Mouse (Mus musculus): ENCODE measurements around the gene Paqr7. TPM values are rescaled to one million over a fixed set of nuclear protein-coding genes. Genes with fewer than 3 reads are reported as not detected.
A peak's percentile ranks its signal among the peaks of the same experiment; 100 is the strongest.

Gene Paqr7
- polyA plus RNA-seq, 1 experiment from 2014 or later = 4.4 TPM

GRCm38 (mm10) chr4:134543261-134543660, 46.8 kb downstream of the Paqr7 start:
- Histone ChIP-seq H3K36me3 (ENCODE audit: insufficient read depth, low read length) (peaks cover 60% of the 10 kb centered on the region), H3K4me2 (replicated peaks; ENCODE audit: low read depth, low read length) (no peak overlapping the region), H3K4me3 (ENCODE audit: low read length) (no peak overlapping the region), H3K9ac (replicated peaks; ENCODE audit: low read length) (no peak overlapping the region), H3K27ac (ENCODE audit: low read length) (no peak overlapping the region), H3K27me3 (ENCODE audit: insufficient read depth, low read length) (no peaks in the 10 kb centered on the region), H3K9me3 (ENCODE audit: low read length) (no peaks in the 10 kb centered on the region), H3K4me1 (ENCODE audit: insufficient read depth, low read length) (peaks cover 13% of the 10 kb centered on the region)
- 4% methylated on average over 5 of the region's 5 CpGs for WGBS
- ATAC-seq (ENCODE audit: low FRiP score, low TSS enrichment) = peak; percentile 65

GRCm38 (mm10) chr4:134546814-134547705, 50.6 kb downstream of the Paqr7 start:
- H3K4me3 ChIP-seq (ENCODE audit: low read length) = no peak overlapping the region
- H3K36me3 ChIP-seq (ENCODE audit: insufficient read depth, low read length) = peaks cover 47% of the 10 kb centered on the region
- 0 out of 2 replicates have a peak overlapping the region, but pooled peaks have one; percentile 6 for H3K27ac ChIP-seq (ENCODE audit: low read length)
- H3K4me2 ChIP-seq (replicated peaks; ENCODE audit: low read depth, low read length) = no peak overlapping the region
- peaks cover 23% of the 10 kb centered on the region for H3K4me1 ChIP-seq (ENCODE audit: insufficient read depth, low read length)
- ATAC-seq (ENCODE audit: low FRiP score, low TSS enrichment) = no peak
- no peak overlapping the region for H3K9ac ChIP-seq (replicated peaks; ENCODE audit: low read length)
- H3K9me3 ChIP-seq (ENCODE audit: low read length) = peaks cover 10% of the 10 kb centered on the region; the same call in 1 of the 2 replicates
- H3K27me3 ChIP-seq (ENCODE audit: insufficient read depth, low read length) = no peaks in the 10 kb centered on the region
- 52% methylated on average over 9 of the region's 9 CpGs for WGBS

- WGBS = 61% methylated on average over 18 of the region's 18 CpGs
- no peak for ATAC-seq (ENCODE audit: low FRiP score, low TSS enrichment)
These were observed 51.9 kb downstream of the Paqr7 start for GRCm38 (mm10) chr4:134548169-134548938.

GRCm38 (mm10) chr4:134549899-134550298, 53.4 kb downstream of the Paqr7 start:
- no peak overlapping the region for H3K27ac ChIP-seq (ENCODE audit: low read length)

More at GRCm38 (mm10) chr4:134548169-134548938, 51.9 kb downstream of the Paqr7 start:
- no peaks in the 10 kb centered on the region for H3K27me3 ChIP-seq (ENCODE audit: insufficient read depth, low read length)
- peaks cover 37% of the 10 kb centered on the region for H3K36me3 ChIP-seq (ENCODE audit: insufficient read depth, low read length)
- H3K27ac ChIP-seq (ENCODE audit: low read length) = no peak overlapping the region
- H3K9ac ChIP-seq (replicated peaks; ENCODE audit: low read length) = no peak overlapping the region
- peaks cover 27% of the 10 kb centered on the region for H3K4me1 ChIP-seq (ENCODE audit: insufficient read depth, low read length)
- H3K9me3 ChIP-seq (ENCODE audit: low read length) = peaks cover 10% of the 10 kb centered on the region; the same call in 1 of the 2 replicates
- H3K4me3 ChIP-seq (ENCODE audit: low read length) = no peak overlapping the region
- H3K4me2 ChIP-seq (replicated peaks; ENCODE audit: low read depth, low read length) = no peak overlapping the region

GRCm38 (mm10) chr4:134551494-134552316, 55.2 kb downstream of the Paqr7 start, which contains the start of gene Selenon:
Selenon (minus strand) TSS chr4:134552166.
- WGBS = under 1% methylated on average over 48 of the region's 67 CpGs
- Histone ChIP-seq H3K27me3 (ENCODE audit: insufficient read depth, low read length) (no peaks in the 10 kb centered on the region), H3K4me2 (replicated peaks; ENCODE audit: low read depth, low read length) (peak within 1 kb of the TSS; percentile 75), H3K9me3 (ENCODE audit: low read length) (peaks cover 10% of the 10 kb centered on the region; the same call in 1 of the 2 replicates), H3K27ac (ENCODE audit: low read length) (peak within 1 kb of the TSS; percentile 86), H3K4me3 (ENCODE audit: low read length) (peak within 1 kb of the TSS; percentile 80), H3K4me1 (ENCODE audit: insufficient read depth, low read length) (peaks cover 27% of the 10 kb centered on the region), H3K36me3 (ENCODE audit: insufficient read depth, low read length) (peaks cover 24% of the 10 kb centered on the region), H3K9ac (replicated peaks; ENCODE audit: low read length) (peak within 1 kb of the TSS; percentile 98)
- ATAC-seq (ENCODE audit: low FRiP score, low TSS enrichment) = peak; percentile 94

More at GRCm38 (mm10) chr4:134549899-134550298, 53.4 kb downstream of the Paqr7 start:
- no peaks in the 10 kb centered on the region for H3K27me3 ChIP-seq (ENCODE audit: insufficient read depth, low read length)
- H3K9me3 ChIP-seq (ENCODE audit: low read length) = peaks cover 10% of the 10 kb centered on the region; the same call in 1 of the 2 replicates
- peaks cover 27% of the 10 kb centered on the region for H3K4me1 ChIP-seq (ENCODE audit: insufficient read depth, low read length)
- peaks cover 29% of the 10 kb centered on the region for H3K36me3 ChIP-seq (ENCODE audit: insufficient read depth, low read length)
- 99% methylated on average over 8 of the region's 8 CpGs for WGBS
- H3K4me3 ChIP-seq (ENCODE audit: low read length) = no peak overlapping the region
- no peak overlapping the region for H3K4me2 ChIP-seq (replicated peaks; ENCODE audit: low read depth, low read length)
- H3K9ac ChIP-seq (replicated peaks; ENCODE audit: low read length) = no peak overlapping the region
- ATAC-seq (ENCODE audit: low FRiP score, low TSS enrichment) = no peak

GRCm38 (mm10) chr4:134553631-134554030, 57.1 kb downstream of the Paqr7 start:
- no peak for ATAC-seq (ENCODE audit: low FRiP score, low TSS enrichment)
- Histone ChIP-seq H3K36me3 (ENCODE audit: insufficient read depth, low read length) (peaks cover 15% of the 10 kb centered on the region), H3K4me2 (replicated peaks; ENCODE audit: low read depth, low read length) (no peak overlapping the region), H3K4me1 (ENCODE audit: insufficient read depth, low read length) (peaks cover 19% of the 10 kb centered on the region), H3K27me3 (ENCODE audit: insufficient read depth, low read length) (no peaks in the 10 kb centered on the region), H3K9ac (replicated peaks; ENCODE audit: low read length) (no peak overlapping the region), H3K9me3 (ENCODE audit: low read length) (peaks cover 10% of the 10 kb centered on the region; the same call in 1 of the 2 replicates), H3K27ac (ENCODE audit: low read length) (no peak overlapping the region), H3K4me3 (ENCODE audit: low read length) (no peak overlapping the region)
- WGBS = 77% methylated on average over 1 of the region's 1 CpGs

- Histone ChIP-seq H3K27ac (ENCODE audit: low read length) (no peak overlapping the region), H3K36me3 (ENCODE audit: insufficient read depth, low read length) (no peaks in the 10 kb centered on the region), H3K9me3 (ENCODE audit: low read length) (no peaks in the 10 kb centered on the region), H3K4me1 (ENCODE audit: insufficient read depth, low read length) (peaks cover 14% of the 10 kb centered on the region), H3K9ac (replicated peaks; ENCODE audit: low read length) (no peak overlapping the region), H3K4me3 (ENCODE audit: low read length) (no peak overlapping the region), H3K27me3 (ENCODE audit: insufficient read depth, low read length) (no peaks in the 10 kb centered on the region), H3K4me2 (replicated peaks; ENCODE audit: low read depth, low read length) (no peak overlapping the region)
- WGBS = 54% methylated on average over 8 of the region's 8 CpGs
- no peak for ATAC-seq (ENCODE audit: low FRiP score, low TSS enrichment)
These were observed 59.6 kb downstream of the Paqr7 start for GRCm38 (mm10) chr4:134555956-134556580.

- Histone ChIP-seq H3K9ac (replicated peaks; ENCODE audit: low read length) (no peak overlapping the region), H3K4me3 (ENCODE audit: low read length) (no peak overlapping the region), H3K9me3 (ENCODE audit: low read length) (no peaks in the 10 kb centered on the region), H3K36me3 (ENCODE audit: insufficient read depth, low read length) (no peaks in the 10 kb centered on the region), H3K4me1 (ENCODE audit: insufficient read depth, low read length) (peaks cover 5% of the 10 kb centered on the region; the same call in 1 of the 2 replicates), H3K27me3 (ENCODE audit: insufficient read depth, low read length) (no peaks in the 10 kb centered on the region), H3K4me2 (replicated peaks; ENCODE audit: low read depth, low read length) (no peak overlapping the region), H3K27ac (ENCODE audit: low read length) (peak overlapping the region; percentile 18; the same call in 1 of the 2 replicates)
- ATAC-seq (ENCODE audit: low FRiP score, low TSS enrichment) = no peak; the same call in 1 of the 2 replicates
- WGBS = 15% methylated on average over 16 of the region's 16 CpGs
These were observed 61.2 kb downstream of the Paqr7 start for GRCm38 (mm10) chr4:134557626-134558249.

All from kidney, embryonic 16.5 days (tissue).